Mouse (Mus musculus) urinary bladder, adult 2 months (tissue): ENCODE data around the gene Cic. TPM values are rescaled to one million over a fixed set of nuclear protein-coding genes. Genes with fewer than 3 reads are reported as not detected.

Source experiments
- DNase-seq: peaks from one replicate; pipeline ENCODE4 v3.0.0; 2022; ENCODE audit warnings: low spot score
- polyA plus RNA-seq: library from polyadenylated mRNA; depleted of rRNA; stranded (reverse); fragments of >200 nt; gene quantifications from 2 replicates; pipeline ENCODE4 v1.2.3, GENCODE M21; 2012

The Cic gene
- polyA plus RNA-seq, 1 experiment = 30.8 TPM

- peak; percentile 29 for DNase-seq
Observed at GRCm38 (mm10) chr7:25269545-25270271, 2.2 kb downstream of the Cic start.

GRCm38 (mm10) chr7:25270652-25271633 is 3.4 kb downstream of the Cic start:
- DNase-seq = peak; percentile 27

GRCm38 (mm10) chr7:25271651-25272444 is 4.3 kb downstream of the Cic start:
- no peak for DNase-seq

GRCm38 (mm10) chr7:25272445-25273258 is 5.1 kb downstream of the Cic start:
- DNase-seq = no peak

GRCm38 (mm10) chr7:25273259-25274241 is 6.0 kb downstream of the Cic start:
- no peak for DNase-seq

- DNase-seq = no peak
Observed at GRCm38 (mm10) chr7:25274571-25274970, 7.1 kb downstream of the Cic start.

- DNase-seq = no peak
Observed at GRCm38 (mm10) chr7:25274996-25275395, 7.5 kb downstream of the Cic start.

GRCm38 (mm10) chr7:25275555-25276298 is 8.2 kb downstream of the Cic start:
- DNase-seq = peak; percentile 53

GRCm38 (mm10) chr7:25277405-25277804 is 9.9 kb downstream of the Cic start:
- no peak for DNase-seq

GRCm38 (mm10) chr7:25277998-25278340 is 10.5 kb downstream of the Cic start:
- DNase-seq = no peak

GRCm38 (mm10) chr7:25278341-25279075 is 11.0 kb downstream of the Cic start:
- DNase-seq = peak; percentile 68

GRCm38 (mm10) chr7:25279076-25279860 is 11.8 kb downstream of the Cic start:
- peak; percentile 83 for DNase-seq

GRCm38 (mm10) chr7:25279861-25280791 is 12.6 kb downstream of the Cic start:
- peak; percentile 38 for DNase-seq

GRCm38 (mm10) chr7:25281166-25281733 is 13.7 kb downstream of the Cic start:
- no peak for DNase-seq

GRCm38 (mm10) chr7:25281734-25282601 is 14.5 kb downstream of the Cic start:
- peak; percentile 95 for DNase-seq
